Mouse (Mus musculus) ZHBTc4 (cell line): ENCODE results near the gene Gm20388.

Experiments
- DNase-seq: peaks from one replicate; pipeline ENCODE4 v3.0.0-alpha.2; 2011; ENCODE audit warnings: low read depth, low spot score

Gene Gm20388

GRCm38 (mm10) chr8:122246257-122247211, 2335.9 kb downstream of the Gm20388 start:
- DNase-seq, result no peak

- DNase-seq, result no peak
Measured at GRCm38 (mm10) chr8:122251739-122252138, 2341.1 kb downstream of the Gm20388 start.

GRCm38 (mm10) chr8:122252366-122252765, 2341.7 kb downstream of the Gm20388 start:
- no peak for DNase-seq

- DNase-seq, result no peak
Measured at GRCm38 (mm10) chr8:122259351-122259750, 2348.7 kb downstream of the Gm20388 start.

- DNase-seq, result peak; percentile 20
Measured at GRCm38 (mm10) chr8:122260755-122261154, 2350.1 kb downstream of the Gm20388 start.

GRCm38 (mm10) chr8:122262835-122263234, 2352.2 kb downstream of the Gm20388 start:
- DNase-seq, result peak; percentile 50

- DNase-seq, result peak; percentile 66
Measured at GRCm38 (mm10) chr8:122264243-122264642, 2353.6 kb downstream of the Gm20388 start.

- no peak for DNase-seq
Measured at GRCm38 (mm10) chr8:122265522-122265921, 2354.9 kb downstream of the Gm20388 start.

- no peak for DNase-seq
Measured at GRCm38 (mm10) chr8:122266867-122267266, 2356.2 kb downstream of the Gm20388 start.

GRCm38 (mm10) chr8:122268861-122269260, 2358.2 kb downstream of the Gm20388 start:
- no peak for DNase-seq

- DNase-seq, result peak; percentile 87
Measured at GRCm38 (mm10) chr8:122269404-122269803, 2358.8 kb downstream of the Gm20388 start.

- no peak for DNase-seq
Measured at GRCm38 (mm10) chr8:122270555-122270954, 2359.9 kb downstream of the Gm20388 start.

GRCm38 (mm10) chr8:122273152-122273551, 2362.5 kb downstream of the Gm20388 start:
- peak; percentile 88 for DNase-seq

- no peak for DNase-seq
Measured at GRCm38 (mm10) chr8:122273826-122274225, 2363.2 kb downstream of the Gm20388 start.

- DNase-seq, result no peak
Measured at GRCm38 (mm10) chr8:122274651-122275391, 2364.2 kb downstream of the Gm20388 start.

GRCm38 (mm10) chr8:122276308-122276707, 2365.7 kb downstream of the Gm20388 start:
- DNase-seq, result no peak

GRCm38 (mm10) chr8:122277204-122277995, 2366.8 kb downstream of the Gm20388 start:
- DNase-seq, result peak; percentile 57

- no peak for DNase-seq
Measured at GRCm38 (mm10) chr8:122280156-122280555, 2369.5 kb downstream of the Gm20388 start.

- DNase-seq, result peak; percentile 75
Measured at GRCm38 (mm10) chr8:122280588-122281316, 2370.1 kb downstream of the Gm20388 start.

GRCm38 (mm10) chr8:122281317-122282034, 2370.8 kb downstream of the Gm20388 start:
- DNase-seq, result peak; percentile 98
